Mouse (Mus musculus): ENCODE measurements at regions not wholly inside any gene's neighbourhood (a gene's known extent, or its start where the extent isn't known, plus 50 kb on each side); places are given as distances from the start of the nearest gene placed in this dataset.
"Not testable (repeated sequence)": the region's sequence is repeated elsewhere in the genome, so short reads cannot be mapped to it uniquely, and the experiment has no call there.

GRCm38 (mm10) chr11:41598431-41598830 is 402.2 kb downstream of the Gabrg2 start:
- no peak overlapping the region for H3K27ac ChIP-seq (ENCODE audit: low read length)
- WGBS, result 63% methylated on average over 6 of the region's 6 CpGs
- no peaks in the 10 kb centered on the region for H3K9me3 ChIP-seq (replicated peaks; ENCODE audit: control insufficient read depth, low read length, poor library complexity, severe bottlenecking)
- H3K36me3 ChIP-seq (ENCODE audit: control insufficient read depth, insufficient read depth, low read length), result no peaks in the 10 kb centered on the region
- no peaks in the 10 kb centered on the region for H3K27me3 ChIP-seq (ENCODE audit: control insufficient read depth, insufficient read depth, low read depth, low read length)
- ATAC-seq, result no peak
- no peaks in the 10 kb centered on the region for H3K4me1 ChIP-seq (ENCODE audit: control insufficient read depth, insufficient read depth, low read length)
- no peak overlapping the region for H3K4me2 ChIP-seq (ENCODE audit: low read length)
- no peak overlapping the region for H3K9ac ChIP-seq (ENCODE audit: low read depth, low read length)
- H3K4me3 ChIP-seq (ENCODE audit: low read depth, low read length), result no peak overlapping the region

DNA sequence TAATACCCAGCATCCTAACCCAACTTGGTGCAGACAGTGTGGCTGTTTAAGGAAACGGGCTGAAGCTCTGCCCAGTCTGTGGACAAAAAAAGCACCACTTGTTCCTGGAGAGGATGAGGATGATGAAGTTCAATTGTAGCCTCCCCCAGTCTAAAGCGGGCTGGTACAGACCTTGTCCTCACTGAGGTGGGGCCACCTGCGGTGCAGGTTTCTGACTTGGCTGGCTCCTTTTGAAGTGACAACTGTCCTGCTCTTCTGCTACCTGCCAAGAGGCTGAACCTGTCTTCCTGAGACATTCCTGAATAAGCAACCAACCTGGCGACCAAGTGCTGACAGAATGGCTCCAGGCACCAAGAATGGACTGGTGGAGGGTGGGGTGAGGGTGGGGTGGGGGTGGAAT is 409.2 kb downstream of the Gabrg2 start:
- not testable (repeated sequence) for ATAC-seq

More for the DNA sequence above, 409.2 kb downstream of the Gabrg2 start:
- H3K4me2 ChIP-seq (ENCODE audit: low read length); H3K4me1 ChIP-seq (ENCODE audit: control insufficient read depth, insufficient read depth, low read length); H3K36me3 ChIP-seq (ENCODE audit: control insufficient read depth, insufficient read depth, low read length); H3K27ac ChIP-seq (ENCODE audit: low read length); H3K27me3 ChIP-seq (ENCODE audit: control insufficient read depth, insufficient read depth, low read depth, low read length); H3K9me3 ChIP-seq (replicated peaks; ENCODE audit: control insufficient read depth, low read length, poor library complexity, severe bottlenecking); H3K4me3 ChIP-seq (ENCODE audit: low read depth, low read length); H3K9ac ChIP-seq (ENCODE audit: low read depth, low read length): not testable (repeated sequence)
- 77% methylated on average over 4 of the region's 4 CpGs for WGBS
